Mouse (Mus musculus) kidney, embryonic 15.5 days (tissue): ENCODE measurements around the gene Sergef. TPM values are rescaled to one million over a fixed set of nuclear protein-coding genes. Genes with fewer than 3 reads are reported as not detected.

ENCODE experiments used
- ATAC-seq: fragments of 200-750 bp; cut with Nextera tagmentation; replicated peaks from 2 replicates; pipeline ENCODE4 v1.8.0; 2017; ENCODE audit warnings: moderate TSS enrichment; ENCODE audit not compliant: low FRiP score
- H3K27ac ChIP-seq: fragments of 300-500 bp; sonication (generic); 2 replicates; pipeline ENCODE4 v1.5.1; 2015; ENCODE audit warnings: mild to moderate bottlenecking, inconsistent platforms
- H3K27me3 ChIP-seq: fragments of 300-500 bp; sonication (generic); 2 replicates; pipeline ENCODE4 v1.6.1; 2015; ENCODE audit warnings: inconsistent platforms
- H3K36me3 ChIP-seq: fragments of 300-500 bp; sonication (generic); 2 replicates; pipeline ENCODE4 v1.6.1; 2015; ENCODE audit warnings: inconsistent platforms
- H3K4me1 ChIP-seq: fragments of 300-500 bp; sonication (generic); 2 replicates; pipeline ENCODE4 v1.6.1; 2015; ENCODE audit warnings: inconsistent platforms
- H3K4me2 ChIP-seq: fragments of 300-500 bp; sonication (generic); 2 replicates; pipeline ENCODE4 v1.6.1; 2015; ENCODE audit warnings: moderate library complexity, mild to moderate bottlenecking, inconsistent platforms
- H3K4me3 ChIP-seq: fragments of 300-500 bp; sonication (generic); replicated peaks from 2 replicates; pipeline ENCODE4 v1.5.1; 2015; ENCODE audit warnings: mild to moderate bottlenecking, inconsistent platforms
- H3K9ac ChIP-seq: fragments of 300-500 bp; sonication (generic); 2 replicates; pipeline ENCODE4 v1.6.1; 2015; ENCODE audit warnings: mild to moderate bottlenecking, inconsistent platforms
- H3K9me3 ChIP-seq: fragments of 300-500 bp; sonication (generic); replicated peaks from 2 replicates; pipeline ENCODE4 v1.6.1; 2016; ENCODE audit warnings: inconsistent platforms
- whole genome bisulfite sequencing: fragments of 180-500 bp; shearing (Covaris S2); methylation state at CpG from one replicate; pipeline ENCODE4 v1.1.7; 2015; ENCODE audit warnings: mixed read lengths; 5-methylcytosine and 5-hydroxymethylcytosine counted together
- polyA plus RNA-seq: library from polyadenylated mRNA; unstranded; fragments of >200 nt; fragmentation: Nextera tagmentation; extraction: Ambion mirVana; gene quantifications from 2 replicates; pipeline ENCODE4 v1.2.1, GENCODE M21; 2015

Sergef gene
- polyA plus RNA-seq, 1 experiment from 2014 or later, result 13.9 TPM

DNA sequence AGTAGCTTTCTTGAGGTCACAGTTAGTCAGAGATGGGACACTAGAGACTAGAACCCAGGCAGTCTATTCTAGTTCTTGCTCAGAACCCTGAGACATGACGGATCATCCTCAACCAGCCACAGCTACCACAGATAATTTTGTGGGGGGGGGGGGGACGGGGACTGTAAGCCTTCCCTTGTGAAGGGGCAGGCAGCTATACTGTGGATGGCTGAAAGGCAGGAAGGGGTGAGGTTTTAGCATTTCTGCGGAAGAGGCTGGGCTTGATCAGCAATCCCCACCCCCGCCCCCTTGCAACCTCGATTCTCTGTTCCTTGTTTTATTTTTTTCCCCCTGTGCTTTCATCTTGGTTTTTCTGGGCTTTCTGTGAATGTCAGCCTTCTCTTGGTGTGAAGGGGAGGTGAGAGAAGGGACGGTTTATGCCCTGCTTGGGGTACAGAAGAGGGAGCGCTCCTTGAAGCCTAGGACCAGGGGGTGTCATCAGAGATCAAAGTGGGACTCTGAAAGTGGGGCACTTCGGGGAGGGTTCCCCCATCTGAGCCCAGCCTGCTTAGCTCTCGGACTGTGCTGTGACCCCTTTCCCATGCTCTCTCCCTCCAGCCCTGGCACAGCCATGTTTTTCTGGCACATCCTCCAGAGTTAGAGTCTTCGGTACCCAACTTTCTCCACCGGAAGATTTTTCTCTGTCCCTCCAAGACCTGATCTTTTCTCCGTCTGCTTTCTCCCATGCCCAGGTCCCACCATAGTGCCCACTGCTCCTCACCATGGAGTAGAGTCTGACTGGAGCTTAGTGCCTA lies 245.7 kb downstream of the Sergef start:
- Histone ChIP-seq H3K27ac (no peak overlapping the region), H3K9me3 (no peaks in the 10 kb centered on the region), H3K9ac (no peak overlapping the region), H3K4me3 (no peak overlapping the region), H3K36me3 (no peaks in the 10 kb centered on the region), H3K4me1 (peaks cover 28% of the 10 kb centered on the region), H3K27me3 (peaks cover 72% of the 10 kb centered on the region), H3K4me2 (no peak overlapping the region)
- 34% methylated on average over 12 of the region's 12 CpGs for WGBS
- ATAC-seq, result no peak

Other genes starting within 250 kb of the Sergef start
- 0.06 and 0.10 TPM in 2 replicates for gene Kcnc1, start 243.3 kb downstream of the Sergef start, polyA plus RNA-seq
- gene Tph1, start 32.7 kb upstream of the Sergef start, polyA plus RNA-seq, result 1.7 and 2.0 TPM in 2 replicates
- gene Saal1, start 70.9 kb upstream of the Sergef start, polyA plus RNA-seq, result 32.6 and 33.6 TPM in 2 replicates
- 0.42 and 0.55 TPM in 2 replicates for gene Saa3, start 75.9 kb upstream of the Sergef start, polyA plus RNA-seq
- gene Saa4, start 92.8 kb upstream of the Sergef start, polyA plus RNA-seq, result 0.23 TPM in 1 of 2 replicates, not detected in the other
- gene Saa1, start 103.2 kb upstream of the Sergef start, polyA plus RNA-seq, result 2.6 and 2.9 TPM in 2 replicates
- gene Saa2, start 112.0 kb upstream of the Sergef start, polyA plus RNA-seq, result 0.68 TPM in 1 of 2 replicates, not detected in the other
- 27.7 and 31.5 TPM in 2 replicates for gene Hps5, start 156.3 kb upstream of the Sergef start, polyA plus RNA-seq
- 42.3 and 43.8 TPM in 2 replicates for gene Gtf2h1, start 156.3 kb upstream of the Sergef start, polyA plus RNA-seq
- gene Ldha, start 201.7 kb upstream of the Sergef start, polyA plus RNA-seq, result 1,596 and 1,620 TPM in 2 replicates
- gene Ldhc, start 221.4 kb upstream of the Sergef start, polyA plus RNA-seq, result 0.12 TPM in 1 of 2 replicates, not detected in the other